Mouse (Mus musculus): Measurements from ENCODE around the gene Fanca.
A peak's percentile ranks its signal among the peaks of the same experiment; 100 is the strongest.
"Not testable (repeated sequence)": the region's sequence is repeated elsewhere in the genome, so short reads cannot be mapped to it uniquely, and the experiment has no call there.

Fanca gene

GRCm38 (mm10) chr8:123233300-123233699, 85.1 kb downstream of the Fanca start:
- DNase-seq (ENCODE audit: extremely low spot score), result no peak

GRCm38 (mm10) chr8:123232553-123232952, 85.8 kb downstream of the Fanca start:
- DNase-seq (ENCODE audit: extremely low spot score), result no peak

- no peak for DNase-seq (ENCODE audit: extremely low spot score)
Measured at GRCm38 (mm10) chr8:123231742-123232141, 86.6 kb downstream of the Fanca start.

GRCm38 (mm10) chr8:123230326-123230725, 88.0 kb downstream of the Fanca start:
- DNase-seq (ENCODE audit: extremely low spot score), result not testable (repeated sequence)

GRCm38 (mm10) chr8:123228416-123228815, 90.0 kb downstream of the Fanca start:
- no peak for DNase-seq (ENCODE audit: extremely low spot score)

- peak; percentile 90 for DNase-seq (ENCODE audit: extremely low spot score)
Measured at GRCm38 (mm10) chr8:123224278-123225266, 93.8 kb downstream of the Fanca start, which contains the start of gene Cdk10. Gene Cdk10, plus strand, starts transcription at chr8:123224842.

GRCm38 (mm10) chr8:123220917-123221316, 97.5 kb downstream of the Fanca start:
- DNase-seq (ENCODE audit: extremely low spot score), result no peak
